Mouse (Mus musculus): ENCODE results near the gene Smdt1.

- TF ChIP-seq CTCF (IDR thresholded peaks at IDR 0.05; ENCODE audit: low read depth) (no peak), EP300 (optimal IDR thresholded peaks at IDR 0.05) (no peak)
Measured at GRCm38 (mm10) chr15:82378261-82379180, 39.8 kb downstream of the Smdt1 start.
